18 mouse cellular contexts compared by ENCODE assay signal in genomic region chr4:77454049-77454448, GRCm38 (mm10).
DNase-seq lines count a peak whose midpoint lies in the region; ATAC-seq lines count a peak whose summit lies in the region.
"Had no signal": no experiment of that assay in that cellular context is flagged by ENCODE, and none has a peak within 500 bp of the region (broad histone marks: within the 10 kb centered on the region; RNA-seq: fewer than 3 reads in every experiment).

No protein-coding gene starts in this region.

- no peak for DNase-seq in frontal cortex, postnatal 25 days (ENCODE audit: low spot score in 2 of 2)
- DNase-seq in left cerebral cortex, adult 9 months (ENCODE audit: low spot score in 2 of 2): peak; percentile 30 to 32
- no peak for DNase-seq in left cerebral cortex, postnatal 4 days
- peak; percentile 60 for DNase-seq in brain, adult 2 months (ENCODE audit: low read depth, low spot score)
- DNase-seq in right cerebral cortex, postnatal 25 days: peak; percentile 18
- DNase-seq in ovary, adult 18-20 months (ENCODE audit: low spot score): no peak
- no peak for DNase-seq in lung, adult 18-20 months
- DNase-seq: adrenal gland, postnatal 14 days; cerebellum, adult 18-20 months; cerebellum, postnatal 14 days; embryo, embryonic 11 days; gastrocnemius, postnatal 36 days; heart, adult 11 months; heart, postnatal 36 days had no signal

- intact Hi-C loops in left cerebral cortex, postnatal 4 days (cut with DNase I): no loop called here

- ATAC-seq in frontal cortex, adult (ENCODE audit: low TSS enrichment): peak; percentile 81
- ATAC-seq: activated CD4-positive, CD25-positive, alpha-beta regulatory T cell, adult 4 months; forebrain, embryonic 16.5 days; Patski had no signal

Comparison
In these comparisons a context has a peak if more than half of its experiments do, and no peak if none do; other contexts are left out.
1. DNase-seq: peak in left cerebral cortex, adult 9 months (2 of 2), brain, adult 2 months (single experiment) and right cerebral cortex, postnatal 25 days (single experiment); none in frontal cortex, postnatal 25 days (0 of 2), left cerebral cortex, postnatal 4 days (single experiment), ovary, adult 18-20 months (single experiment) and lung, adult 18-20 months (0 of 2).